Mouse (Mus musculus): Measurements from ENCODE around the gene Trio.
A peak's percentile ranks its signal among the peaks of the same experiment; 100 is the strongest.

Trio gene

GRCm38 (mm10) chr15:28025447-28026166 is at the start of gene Trio:
Gene Trio, minus strand, starts transcription at chr15:28025848.
- peak; percentile 74 to 76 for DNase-seq

GRCm38 (mm10) chr15:28074416-28074970 is 48.8 kb upstream of the Trio start:
- DNase-seq: no peak

- DNase-seq: no peak
Measured at GRCm38 (mm10) chr15:28071601-28072000, 46.0 kb upstream of the Trio start.

- no peak for DNase-seq
Measured at GRCm38 (mm10) chr15:28070771-28071419, 45.2 kb upstream of the Trio start.

- no peak for DNase-seq
Measured at GRCm38 (mm10) chr15:28070221-28070620, 44.6 kb upstream of the Trio start.

GRCm38 (mm10) chr15:28067373-28067772 is 41.7 kb upstream of the Trio start:
- DNase-seq: no peak

- DNase-seq: no peak
Measured at GRCm38 (mm10) chr15:28066468-28066867, 40.8 kb upstream of the Trio start.

- no peak for DNase-seq
Measured at GRCm38 (mm10) chr15:28065572-28065971, 39.9 kb upstream of the Trio start.

- DNase-seq: no peak
Measured at GRCm38 (mm10) chr15:28064733-28065088, 39.1 kb upstream of the Trio start.

- DNase-seq: no peak
Measured at GRCm38 (mm10) chr15:28064081-28064732, 38.6 kb upstream of the Trio start.

GRCm38 (mm10) chr15:28063466-28063865 is 37.8 kb upstream of the Trio start:
- DNase-seq: no peak

- no peak for DNase-seq
Measured at GRCm38 (mm10) chr15:28062016-28062415, 36.4 kb upstream of the Trio start.

- no peak for DNase-seq
Measured at GRCm38 (mm10) chr15:28060977-28061376, 35.3 kb upstream of the Trio start.

- DNase-seq: no peak
Measured at GRCm38 (mm10) chr15:28060423-28060822, 34.8 kb upstream of the Trio start.

- no peak for DNase-seq
Measured at GRCm38 (mm10) chr15:28057545-28057944, 31.9 kb upstream of the Trio start.

- no peak for DNase-seq
Measured at GRCm38 (mm10) chr15:28054731-28055130, 29.1 kb upstream of the Trio start.

GRCm38 (mm10) chr15:28054111-28054510 is 28.5 kb upstream of the Trio start:
- DNase-seq: no peak

- no peak for DNase-seq
Measured at GRCm38 (mm10) chr15:28053226-28053625, 27.6 kb upstream of the Trio start.

- DNase-seq: no peak
Measured at GRCm38 (mm10) chr15:28051811-28052210, 26.2 kb upstream of the Trio start.

GRCm38 (mm10) chr15:28051104-28051625 is 25.5 kb upstream of the Trio start:
- DNase-seq: no peak

- no peak for DNase-seq
Measured at GRCm38 (mm10) chr15:28047711-28048110, 22.1 kb upstream of the Trio start.

- no peak for DNase-seq
Measured at GRCm38 (mm10) chr15:28041158-28041865, 15.7 kb upstream of the Trio start.

GRCm38 (mm10) chr15:28037651-28038050 is 12.0 kb upstream of the Trio start:
- no peak for DNase-seq
